Mouse (Mus musculus) frontal cortex, adult (tissue): ENCODE measurements around the gene Akap11.

ENCODE experiments used
- ATAC-seq: cut with Nextera tagmentation; 2 replicates; pipeline ENCODE4 v1.9.2; 2017; ENCODE audit warnings: mild to moderate bottlenecking, moderate library complexity, mixed read lengths; ENCODE audit not compliant: low TSS enrichment

The Akap11 gene

DNA sequence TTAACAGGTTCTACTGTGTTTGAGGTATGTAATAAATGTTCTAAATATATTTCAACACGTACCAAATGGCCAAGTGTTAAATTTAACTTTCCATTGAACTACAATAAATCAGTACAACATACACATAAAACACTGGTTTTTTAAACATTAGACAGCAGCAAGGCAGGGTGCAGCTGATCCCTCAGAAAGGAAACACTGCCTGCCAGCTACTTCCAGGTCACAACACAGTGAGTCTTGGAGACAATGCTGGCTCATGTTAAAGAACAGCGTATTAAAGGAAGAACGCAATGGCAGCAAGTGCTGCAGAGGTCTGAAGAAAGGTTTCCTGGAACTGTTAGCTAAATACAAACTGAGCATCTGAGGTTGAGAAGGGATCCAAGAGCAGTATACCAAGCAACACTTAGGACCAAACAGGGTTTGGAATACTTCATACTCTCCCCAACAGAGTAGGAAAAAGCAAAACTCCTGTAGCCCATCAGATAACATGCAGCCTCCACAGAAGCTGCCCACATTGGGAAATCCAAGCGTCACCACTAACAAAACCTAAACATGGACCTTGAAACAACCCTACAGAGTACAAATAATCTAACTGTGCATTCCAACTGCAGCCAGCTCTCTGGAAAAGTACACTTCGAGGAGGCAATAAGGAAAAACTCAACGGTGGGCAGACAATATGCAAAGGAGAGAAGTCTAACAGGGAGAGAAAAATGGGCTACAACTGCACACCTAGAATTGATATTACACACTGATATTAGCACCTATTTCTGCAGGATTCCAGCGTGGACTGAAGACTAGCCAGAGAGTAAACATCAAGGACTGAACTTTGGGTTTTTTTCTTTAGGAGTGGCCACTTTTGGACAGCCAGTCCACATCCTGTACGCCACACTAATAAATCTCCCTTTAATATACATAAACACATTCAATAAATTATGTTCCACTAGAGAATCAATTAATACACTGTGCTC is 7.9 kb downstream of the Akap11 start:
- ATAC-seq: no peak

DNA sequence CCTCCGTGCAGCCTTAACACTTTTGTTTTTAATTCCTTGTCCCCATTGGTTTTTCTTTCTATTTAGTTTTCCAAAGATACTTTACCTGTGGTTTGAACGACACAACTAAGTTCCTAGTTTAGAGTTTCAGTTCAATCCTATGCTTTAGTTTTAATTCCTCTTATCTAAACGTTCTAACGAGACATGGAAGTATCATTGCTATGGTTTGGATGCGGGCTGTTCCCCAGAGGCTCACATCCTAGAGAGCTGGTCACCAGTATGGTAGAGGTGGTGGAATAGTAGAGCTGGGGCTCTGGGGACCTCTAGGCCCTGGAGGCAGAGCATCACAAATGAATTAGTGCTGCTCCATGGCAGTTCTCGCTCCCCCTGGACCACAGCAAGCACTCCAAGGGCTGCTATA is 9.7 kb downstream of the Akap11 start:
- ATAC-seq: no peak

DNA sequence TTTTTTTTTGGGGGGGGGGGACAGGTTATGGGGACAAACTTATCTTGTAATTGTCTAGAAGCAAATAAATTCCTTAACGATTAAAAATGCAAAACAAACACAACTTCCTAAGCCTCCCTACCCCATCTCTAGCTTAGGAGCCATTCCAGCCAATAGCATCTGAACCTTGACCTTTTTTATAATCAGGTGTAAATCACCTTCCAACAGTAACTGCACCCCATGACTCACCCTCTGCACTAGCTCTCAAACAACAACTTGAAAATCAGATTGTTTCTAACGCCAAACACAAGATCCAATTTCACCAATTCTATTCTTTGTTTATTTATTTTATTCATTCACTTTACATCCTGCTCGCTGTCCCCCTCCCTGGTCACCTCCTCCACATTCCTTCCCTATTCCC is 10.1 kb downstream of the Akap11 start:
- ATAC-seq: no peak

DNA sequence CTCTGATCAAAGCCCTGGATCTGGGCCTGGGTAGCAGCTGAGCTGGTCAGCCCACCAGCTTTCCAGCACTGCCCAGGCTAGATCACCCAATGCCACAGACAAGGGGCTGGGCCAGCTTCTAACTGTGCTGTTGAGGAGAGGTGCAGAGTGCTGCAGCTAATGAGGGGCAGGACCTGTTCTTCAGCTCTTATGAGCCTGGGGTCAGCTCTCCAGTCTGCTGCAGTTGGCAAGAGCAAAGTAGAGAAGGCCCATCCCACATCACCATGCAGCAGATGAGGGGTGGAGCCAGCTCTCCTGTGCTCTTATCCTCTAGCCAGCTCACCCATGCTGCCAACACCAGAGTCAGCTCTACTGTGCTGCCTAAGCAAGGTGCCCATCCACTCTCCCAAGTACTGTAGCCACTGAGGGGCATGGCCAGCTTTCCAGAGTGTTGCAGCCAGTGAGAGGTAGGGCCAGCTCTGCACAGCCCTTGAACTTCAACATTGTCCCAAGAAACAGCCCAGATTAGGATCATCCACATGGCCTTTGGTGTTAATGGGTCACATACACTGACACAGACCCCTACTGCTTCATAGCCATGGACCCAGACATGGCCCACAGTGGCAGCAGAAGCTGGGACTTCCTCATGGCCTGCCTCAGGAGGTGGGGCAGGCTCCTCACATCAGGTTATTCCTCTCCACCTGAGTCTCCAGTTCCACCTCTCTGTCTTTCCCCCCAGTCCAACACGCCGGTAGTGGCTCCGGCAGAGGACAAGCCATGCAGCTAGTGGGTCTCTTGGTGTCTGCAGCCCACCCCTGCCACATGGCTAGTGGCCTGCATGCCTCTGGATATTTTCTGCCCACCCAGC is 10.8 kb downstream of the Akap11 start:
- ATAC-seq: 0 out of 2 replicates have a peak, but pooled peaks have one; percentile 5

DNA sequence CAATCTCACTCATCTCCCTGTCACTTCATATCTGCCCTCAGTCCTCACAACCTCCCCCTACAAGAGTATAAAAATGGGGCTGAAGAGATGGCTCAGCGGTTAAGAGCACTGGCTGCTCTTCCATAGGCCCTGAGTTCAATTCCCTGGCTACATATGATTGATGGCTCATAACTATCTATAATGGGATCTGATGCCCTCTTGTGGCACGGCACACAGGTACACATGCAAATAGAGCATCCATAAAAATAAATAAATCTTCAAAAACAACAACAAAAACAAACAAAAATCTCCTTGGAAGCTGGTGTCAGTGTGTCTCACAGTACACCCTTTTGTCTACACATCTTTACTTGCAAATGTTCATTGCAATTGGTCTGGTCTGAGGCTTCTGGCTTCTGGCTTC is 11.5 kb downstream of the Akap11 start:
- no peak for ATAC-seq

DNA sequence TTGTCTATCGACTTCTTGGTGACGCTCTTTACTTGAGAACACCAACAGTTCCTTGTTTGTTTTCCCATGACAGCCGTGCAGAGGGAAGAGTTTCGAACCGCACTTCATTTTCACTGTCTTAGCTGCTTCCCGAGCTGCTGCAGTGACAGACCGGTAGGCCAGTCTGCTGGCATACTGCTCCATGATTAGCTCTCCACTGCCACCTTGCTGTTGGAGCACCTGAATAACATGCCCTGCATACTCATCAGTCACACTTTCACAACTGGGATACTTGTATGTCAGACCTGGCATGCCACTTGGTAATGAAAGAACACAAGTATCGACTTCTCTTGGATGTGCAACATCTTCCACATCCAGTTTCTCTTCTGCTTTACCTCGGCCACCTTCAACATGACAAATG is 25.9 kb downstream of the Akap11 start:
- ATAC-seq: peak; percentile 76

DNA sequence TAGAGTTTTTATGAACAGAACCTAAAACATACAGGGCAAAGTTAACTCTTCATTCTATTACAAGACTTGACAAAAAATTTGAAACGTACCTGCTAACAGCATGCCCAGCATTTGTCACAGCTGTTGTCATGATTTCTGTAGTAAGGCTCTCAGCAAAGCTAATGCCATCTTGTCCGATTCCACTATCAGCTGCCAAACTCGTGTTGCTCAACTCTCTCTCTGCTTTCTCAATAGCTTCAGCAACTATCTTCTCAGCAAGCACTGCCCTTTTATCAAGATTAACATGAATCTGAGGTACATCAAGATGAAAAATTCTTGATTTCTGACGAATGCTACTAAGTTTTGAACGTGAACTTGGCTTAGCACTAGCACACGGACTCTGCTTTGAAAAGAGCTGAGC is 26.8 kb downstream of the Akap11 start:
- no peak for ATAC-seq

DNA sequence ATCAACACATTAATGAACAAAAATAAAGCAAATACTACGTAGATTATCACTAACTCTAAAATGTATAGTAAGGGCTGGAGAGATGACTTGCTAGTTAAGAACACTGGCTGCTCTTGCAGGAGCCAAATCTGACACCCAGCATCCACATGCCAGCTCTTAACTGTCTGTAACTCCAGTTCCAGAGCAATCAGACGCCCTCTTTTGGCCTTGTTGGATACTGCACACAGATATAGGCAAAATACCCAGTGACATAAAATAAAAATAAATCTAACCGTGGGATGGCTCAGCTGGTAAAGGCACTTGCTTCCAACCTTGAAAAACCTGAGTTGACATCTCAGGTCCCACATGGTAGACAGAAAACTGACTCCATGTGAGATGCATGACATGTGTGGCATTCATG is 36.0 kb downstream of the Akap11 start:
- ATAC-seq: no peak

DNA sequence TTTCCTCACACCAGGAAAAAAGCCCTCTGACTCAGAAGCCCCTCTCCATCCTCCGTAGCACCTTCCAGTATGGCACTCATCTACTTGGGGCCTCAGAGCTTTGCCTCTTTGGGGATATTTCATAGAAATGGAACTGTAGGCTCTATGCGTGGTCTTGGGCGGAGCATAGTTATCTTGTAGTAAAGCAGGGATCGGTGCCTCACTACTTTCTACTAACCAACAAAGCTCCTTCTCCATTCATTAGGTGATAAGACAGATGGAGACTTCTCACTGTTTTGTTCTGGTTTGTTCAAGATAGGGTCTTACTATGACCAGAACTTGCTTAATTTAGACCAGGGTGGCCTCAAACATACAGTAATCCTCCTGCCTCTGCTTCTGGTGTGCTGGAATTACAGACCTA is 39.9 kb downstream of the Akap11 start:
- no peak for ATAC-seq

DNA sequence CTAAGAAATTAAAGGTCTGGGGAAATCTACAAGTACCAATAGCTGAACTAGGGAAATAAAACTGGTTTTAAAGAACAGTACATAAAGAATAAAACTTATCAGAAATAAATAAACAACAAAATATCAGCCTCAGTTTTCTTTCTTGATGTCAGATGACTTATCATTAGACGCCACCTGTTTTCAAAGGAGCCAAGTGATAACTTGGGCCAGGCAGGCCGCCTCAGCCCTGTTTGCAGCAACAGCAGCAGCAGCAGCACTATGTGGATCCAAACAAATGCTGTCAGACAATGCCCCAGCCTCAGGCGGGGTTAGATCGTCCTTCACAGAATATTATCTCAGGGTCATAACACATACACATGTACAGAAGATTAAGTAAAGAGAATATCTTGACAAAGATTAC is 41.4 kb downstream of the Akap11 start:
- no peak for ATAC-seq

DNA sequence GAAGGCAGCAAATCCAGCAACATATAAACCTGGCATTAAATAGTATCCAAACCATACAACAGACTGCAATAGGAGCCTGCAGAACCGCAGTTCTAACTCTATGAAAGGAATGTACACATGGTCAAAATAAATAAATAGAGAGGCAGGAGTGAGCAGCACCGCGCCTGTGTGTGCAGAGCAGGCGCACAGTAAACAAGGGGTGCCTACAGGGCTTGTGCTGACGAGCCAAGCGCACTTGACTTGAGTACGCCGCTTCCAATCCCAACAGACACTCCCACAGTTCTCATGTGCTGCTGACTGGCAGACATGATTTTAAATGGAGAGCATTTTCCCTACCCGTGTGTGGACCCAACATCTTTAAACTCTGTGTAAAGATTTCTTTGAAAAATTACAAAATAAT is 44.0 kb downstream of the Akap11 start:
- no peak for ATAC-seq

DNA sequence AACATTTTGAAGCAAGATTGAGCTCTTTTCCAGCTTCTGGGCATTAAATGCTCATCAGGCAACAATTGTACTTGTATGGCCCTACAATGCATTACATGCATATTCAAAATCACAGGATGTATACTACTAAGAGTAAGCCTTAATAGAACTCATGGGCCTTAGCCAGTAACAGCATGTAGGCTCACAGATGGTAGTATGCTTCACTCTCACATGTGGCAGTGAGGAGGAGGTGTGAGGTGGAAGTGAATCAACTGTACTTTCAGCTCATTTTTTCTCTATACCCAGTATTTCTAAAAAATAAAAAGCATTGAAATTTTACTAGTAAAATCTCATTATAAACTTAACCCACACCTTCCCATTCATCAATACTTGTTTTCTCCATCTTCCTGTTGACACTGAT is 45.2 kb downstream of the Akap11 start:
- peak; percentile 97 for ATAC-seq

DNA sequence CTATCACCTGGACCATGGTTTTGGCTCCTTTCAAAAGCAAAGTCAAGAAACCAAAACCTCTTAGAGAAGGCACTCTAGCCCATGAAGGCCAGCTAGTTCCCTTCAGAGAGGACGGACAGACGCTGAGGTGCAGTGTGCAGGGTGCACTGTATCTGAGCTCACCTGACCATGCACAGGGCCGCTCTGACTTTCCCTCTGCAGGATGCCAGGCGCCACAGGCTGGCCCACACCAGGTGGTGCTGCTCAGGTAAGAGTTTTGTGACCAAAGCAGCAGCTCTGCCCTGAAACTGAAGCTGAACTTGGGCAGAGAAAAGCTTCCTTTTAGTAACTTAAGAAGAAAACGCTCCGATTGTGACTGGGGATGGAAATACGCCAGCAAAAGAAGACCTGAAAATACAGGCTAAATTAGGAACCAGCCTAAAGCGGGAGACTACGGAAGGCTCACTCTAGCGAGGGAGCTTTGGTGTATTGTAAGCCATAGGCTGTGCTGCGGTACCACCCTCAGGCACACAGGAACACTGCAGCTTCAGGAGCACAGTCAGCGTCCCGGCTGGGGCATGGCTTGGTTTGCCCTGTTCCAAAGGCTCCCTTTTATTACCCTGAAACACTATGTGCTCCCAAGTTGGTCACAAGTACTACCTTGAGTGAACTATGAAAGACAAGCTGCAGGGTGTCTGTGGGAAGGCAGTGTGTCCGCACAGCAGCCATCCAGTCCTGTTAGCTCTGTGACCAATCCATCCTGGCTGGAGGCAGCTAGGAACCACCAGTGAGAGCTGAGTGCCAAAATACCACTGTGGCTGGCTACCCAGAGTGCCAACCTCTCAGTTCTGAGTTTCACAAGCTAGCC is 54.0 kb downstream of the Akap11 start:
- peak; percentile 100 for ATAC-seq

DNA sequence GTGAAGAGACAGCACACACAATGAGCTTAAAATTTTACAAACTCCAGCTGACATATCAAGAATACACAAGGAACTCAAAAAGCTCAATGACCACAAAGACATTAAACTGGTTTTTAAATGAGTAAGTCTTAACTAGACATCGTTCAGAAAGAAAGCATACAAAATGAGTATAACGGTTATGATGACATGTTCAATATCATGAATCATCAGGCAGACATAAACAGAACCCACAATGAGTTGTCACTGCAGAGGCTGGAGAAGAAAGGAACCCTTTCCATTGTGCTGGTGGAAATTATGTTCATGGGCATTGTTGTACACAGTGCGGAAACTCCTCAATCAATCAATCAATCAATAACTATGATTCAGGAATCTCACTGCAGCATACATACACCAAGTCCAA is 62.5 kb downstream of the Akap11 start:
- no peak for ATAC-seq

DNA sequence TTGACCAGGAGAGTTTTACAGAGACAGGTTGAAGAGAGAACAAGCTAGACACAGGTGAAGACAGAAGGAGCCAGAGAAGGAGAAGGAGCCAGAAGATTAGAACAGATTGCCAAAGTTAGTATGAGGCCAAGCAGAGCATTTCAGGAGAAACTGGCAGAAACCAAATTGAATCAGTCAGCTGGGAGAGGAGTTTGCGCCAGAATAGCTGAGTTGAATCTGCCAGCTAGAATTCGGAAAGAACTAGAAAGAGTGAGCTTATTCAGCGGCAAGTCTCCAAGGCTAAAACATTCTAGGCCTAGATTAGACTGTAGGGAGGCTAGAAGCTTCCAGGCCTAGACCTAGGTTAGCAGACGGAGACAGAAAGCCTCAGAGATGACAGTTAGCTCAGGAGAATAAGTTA is 65.9 kb downstream of the Akap11 start:
- ATAC-seq: peak; percentile 80

DNA sequence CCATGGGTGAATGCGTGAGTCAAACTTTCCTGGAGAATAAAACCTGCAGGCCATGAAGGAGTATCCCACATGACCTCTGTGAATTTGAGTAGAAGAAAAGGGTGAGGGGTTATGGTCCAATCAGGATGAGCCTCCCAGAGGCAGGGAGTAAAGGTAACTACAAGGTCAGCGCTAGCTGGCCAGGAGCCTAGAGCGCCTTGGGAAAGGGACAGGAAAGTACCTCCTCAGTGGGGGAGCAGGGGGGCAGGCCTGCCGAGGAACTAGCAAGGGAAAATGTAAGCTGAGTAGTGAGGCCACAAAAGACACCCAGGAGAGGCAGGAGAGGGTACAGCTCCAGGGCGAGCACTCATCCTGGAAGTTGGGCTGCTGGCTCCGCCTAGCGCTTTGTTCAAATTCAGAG is 67.6 kb downstream of the Akap11 start:
- ATAC-seq: no peak

DNA sequence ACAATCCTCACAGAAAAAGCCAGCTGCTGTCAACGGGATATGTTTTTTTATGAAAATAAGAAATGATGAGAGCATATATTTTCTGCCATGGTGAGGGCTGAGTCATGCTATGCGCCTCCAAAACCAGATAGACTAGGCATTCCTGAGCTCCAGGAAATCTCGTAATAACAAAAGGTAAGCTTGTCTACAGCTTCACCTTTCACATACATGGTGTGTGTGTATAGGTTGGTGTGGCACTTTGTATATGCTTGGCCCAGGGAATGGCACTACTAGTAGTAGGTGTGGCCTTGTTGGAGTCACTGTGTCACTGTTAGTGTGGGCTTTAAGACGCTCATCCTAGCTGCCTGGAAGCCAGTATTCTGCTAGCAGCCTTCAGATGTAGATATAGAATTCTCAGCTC is 68.6 kb downstream of the Akap11 start:
- ATAC-seq: no peak

DNA sequence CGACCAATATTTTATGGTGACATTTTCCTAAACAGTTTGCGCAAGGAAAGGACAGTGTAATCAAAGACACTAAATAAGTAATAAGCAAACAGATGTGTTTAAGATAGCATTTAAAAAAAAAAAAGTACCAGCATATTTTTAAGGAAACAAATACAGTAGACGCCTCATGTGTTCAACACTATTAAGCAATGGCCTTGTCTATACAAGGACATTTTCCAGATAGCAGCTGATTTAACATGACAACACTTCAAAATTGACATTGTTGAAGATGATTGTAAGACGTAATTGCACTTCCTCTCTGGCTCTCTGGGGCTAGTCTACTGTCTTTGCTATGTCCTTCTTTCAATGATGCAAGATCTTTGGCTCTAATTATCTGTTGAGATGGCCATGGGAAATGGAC is 72.3 kb downstream of the Akap11 start:
- no peak for ATAC-seq

DNA sequence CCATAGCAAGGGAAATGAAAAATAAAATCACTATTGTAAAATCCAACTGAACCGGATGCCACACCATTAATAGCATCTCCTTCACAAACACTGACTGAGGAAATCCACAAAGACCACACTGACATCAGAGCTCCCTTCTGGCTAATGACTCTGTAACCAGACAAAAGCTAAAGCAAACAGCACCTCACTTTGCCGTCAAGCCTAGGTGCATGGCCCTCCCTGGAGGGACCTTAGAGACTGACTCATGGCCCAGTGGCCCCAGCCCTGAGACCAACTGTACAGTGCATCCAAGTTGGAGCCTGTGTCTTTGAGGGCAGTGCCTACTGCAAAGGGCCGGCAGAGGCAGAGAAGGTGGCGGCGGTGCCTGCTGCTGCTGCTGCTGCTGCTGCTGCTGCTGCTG is 77.5 kb downstream of the Akap11 start:
- no peak for ATAC-seq

DNA sequence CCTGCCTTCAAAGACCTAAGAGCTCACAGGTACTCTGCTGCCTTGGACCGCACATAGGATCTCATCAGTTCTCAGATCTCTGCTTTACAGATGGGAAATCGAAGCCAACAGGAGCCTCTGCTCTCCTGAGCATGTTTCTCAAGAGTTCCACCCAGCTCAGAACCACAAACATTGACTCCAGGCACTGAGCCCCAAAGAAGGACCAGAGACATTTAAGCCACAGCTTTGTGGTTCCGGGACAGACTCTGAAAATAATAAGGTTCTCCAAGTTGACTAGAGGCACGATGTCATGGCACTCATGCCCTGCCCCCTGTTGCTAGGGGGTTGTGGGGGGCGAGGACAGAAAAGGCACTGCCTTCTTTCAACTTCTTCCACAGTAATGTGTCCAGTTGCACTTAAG is 77.9 kb downstream of the Akap11 start:
- ATAC-seq: no peak

DNA sequence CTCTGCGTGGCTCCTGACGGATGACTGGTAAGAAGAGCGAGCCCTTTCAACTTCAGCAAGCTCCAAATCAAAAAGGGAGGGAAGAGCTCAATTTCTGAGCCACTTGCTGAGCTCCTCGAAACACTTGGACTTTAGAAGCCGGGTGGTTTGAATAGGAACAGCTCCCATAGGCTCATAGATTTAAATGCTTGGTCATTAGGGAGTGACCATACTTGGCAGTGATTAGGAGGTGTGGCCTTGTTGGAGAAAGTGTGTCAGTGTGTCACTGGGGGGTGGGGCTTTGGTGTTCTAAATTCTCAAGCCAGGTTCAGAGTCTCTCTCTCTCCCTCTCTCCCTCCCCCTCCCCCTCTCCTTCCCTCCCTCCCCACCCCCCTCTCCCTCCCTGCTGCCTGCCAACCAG is 81.6 kb downstream of the Akap11 start:
- ATAC-seq: no peak

DNA sequence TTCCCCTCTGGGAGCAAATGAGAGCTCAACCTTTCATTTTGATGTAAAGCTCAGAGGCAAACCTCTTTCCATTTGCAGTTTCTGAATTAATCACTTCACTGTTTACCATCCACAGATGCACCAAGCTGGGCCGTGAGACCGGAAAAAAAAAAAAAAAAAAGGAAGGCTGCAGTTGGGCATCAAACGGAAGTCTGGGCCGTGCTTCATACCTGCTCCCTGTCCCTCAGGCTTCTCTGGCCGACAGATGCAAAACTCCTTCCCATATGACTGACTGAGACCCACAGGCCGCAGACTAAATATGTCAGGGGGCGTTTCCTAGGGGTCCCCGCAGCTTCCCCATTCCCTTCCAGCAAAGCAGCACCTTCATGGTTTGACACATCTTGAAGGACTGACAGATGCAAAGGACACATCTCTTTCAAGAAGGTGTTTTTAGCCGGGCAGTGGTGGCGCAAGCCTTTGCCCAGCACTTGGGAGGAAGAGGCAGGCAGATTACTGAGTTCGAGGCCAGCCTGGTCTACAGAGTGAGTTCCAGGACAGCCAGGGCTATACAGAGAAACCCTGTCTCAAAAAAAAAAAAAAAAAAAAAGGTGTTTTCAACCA is 87.7 kb downstream of the Akap11 start:
- ATAC-seq: no peak
